Mouse (Mus musculus) MEL-GATA-1-ER (cell line): ENCODE data around the gene Aire.

Experiments
- DNase-seq: peaks from one replicate; pipeline ENCODE4 v3.0.0-alpha.2; 2012; ENCODE audit warnings: low read depth; ENCODE audit errors: extremely low read depth

Gene Aire

DNA sequence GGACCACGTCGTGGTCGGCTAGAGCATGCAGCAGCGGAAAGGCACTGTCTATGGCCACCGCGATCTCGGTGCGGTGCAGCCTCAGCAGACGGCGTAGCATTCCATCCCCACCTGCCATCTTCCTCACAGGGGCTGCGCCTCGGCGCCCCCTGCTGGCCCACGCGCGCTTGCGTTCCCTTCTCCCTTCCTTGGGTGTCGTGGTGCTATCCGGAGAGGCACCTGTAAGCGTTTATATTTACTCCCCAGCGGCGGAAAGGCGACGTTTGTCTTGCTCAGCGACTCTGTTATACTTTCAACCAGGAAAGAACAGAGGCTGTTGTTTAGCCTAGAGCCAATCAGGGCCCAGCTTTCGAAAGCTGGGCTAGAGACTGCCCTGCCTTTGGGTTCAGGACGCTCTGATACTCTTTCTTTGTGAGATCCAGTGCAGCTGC, at the start of gene Aire:
TSS of gene Aire (minus strand) at position 205 of the 431 bp plus-strand sequence.
- peak; percentile 45 for DNase-seq

DNA sequence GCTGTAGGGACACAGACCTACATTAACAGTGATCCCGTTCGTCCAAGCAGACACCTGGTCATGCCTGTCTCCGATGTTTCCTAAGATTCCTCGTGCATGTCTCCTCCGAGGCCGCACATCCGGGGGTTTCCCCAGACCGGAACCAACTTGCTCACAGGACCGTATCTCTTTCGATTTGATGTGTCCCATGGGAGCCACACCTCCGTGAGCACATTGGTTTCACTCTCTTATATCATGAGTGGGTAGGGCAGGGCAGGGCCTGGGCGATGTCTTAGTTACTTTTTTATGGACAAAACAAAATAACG, 49.3 kb upstream of the Aire start:
- no peak for DNase-seq

DNA sequence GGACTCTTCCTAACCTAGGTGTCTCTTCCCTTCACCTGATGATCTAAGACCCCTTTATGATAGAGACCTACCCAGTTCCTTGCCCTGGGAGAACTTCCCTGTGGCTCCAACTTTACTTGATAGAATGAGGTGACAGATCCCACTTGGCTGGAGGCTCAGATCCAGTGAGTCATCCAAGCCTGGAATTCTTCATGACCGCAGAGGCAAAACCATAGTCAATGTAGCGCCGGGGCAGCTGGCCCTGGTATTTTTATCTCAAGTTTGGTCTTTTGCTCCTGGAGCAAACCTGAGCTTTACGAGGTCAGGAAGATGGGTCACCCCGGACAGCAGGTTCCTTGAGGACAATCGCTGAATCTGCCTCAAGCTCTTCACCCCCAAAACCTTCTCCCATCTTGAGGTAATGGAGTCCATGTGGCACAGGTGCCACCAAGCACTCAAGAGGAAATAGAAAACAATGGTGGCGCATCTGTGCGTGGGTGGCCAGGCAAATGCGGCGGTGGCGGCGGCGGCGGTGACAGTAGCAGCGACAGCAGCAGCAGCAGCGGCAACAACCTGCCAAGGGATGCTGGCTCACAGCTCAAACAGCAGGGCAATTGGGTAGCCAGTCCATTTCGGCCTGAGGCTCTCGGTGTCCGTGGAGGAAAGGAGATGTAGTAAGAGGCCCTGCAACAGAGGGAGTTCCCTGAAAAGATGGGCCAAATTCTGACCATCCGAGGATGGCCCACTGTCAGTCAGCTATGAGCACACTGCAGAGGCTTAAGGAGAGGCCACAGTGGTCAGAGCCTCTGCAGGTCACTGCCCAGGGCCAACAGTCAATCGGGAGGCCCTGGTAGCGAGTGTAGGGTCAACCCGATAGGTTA, 48.7 kb upstream of the Aire start:
- DNase-seq: no peak

DNA sequence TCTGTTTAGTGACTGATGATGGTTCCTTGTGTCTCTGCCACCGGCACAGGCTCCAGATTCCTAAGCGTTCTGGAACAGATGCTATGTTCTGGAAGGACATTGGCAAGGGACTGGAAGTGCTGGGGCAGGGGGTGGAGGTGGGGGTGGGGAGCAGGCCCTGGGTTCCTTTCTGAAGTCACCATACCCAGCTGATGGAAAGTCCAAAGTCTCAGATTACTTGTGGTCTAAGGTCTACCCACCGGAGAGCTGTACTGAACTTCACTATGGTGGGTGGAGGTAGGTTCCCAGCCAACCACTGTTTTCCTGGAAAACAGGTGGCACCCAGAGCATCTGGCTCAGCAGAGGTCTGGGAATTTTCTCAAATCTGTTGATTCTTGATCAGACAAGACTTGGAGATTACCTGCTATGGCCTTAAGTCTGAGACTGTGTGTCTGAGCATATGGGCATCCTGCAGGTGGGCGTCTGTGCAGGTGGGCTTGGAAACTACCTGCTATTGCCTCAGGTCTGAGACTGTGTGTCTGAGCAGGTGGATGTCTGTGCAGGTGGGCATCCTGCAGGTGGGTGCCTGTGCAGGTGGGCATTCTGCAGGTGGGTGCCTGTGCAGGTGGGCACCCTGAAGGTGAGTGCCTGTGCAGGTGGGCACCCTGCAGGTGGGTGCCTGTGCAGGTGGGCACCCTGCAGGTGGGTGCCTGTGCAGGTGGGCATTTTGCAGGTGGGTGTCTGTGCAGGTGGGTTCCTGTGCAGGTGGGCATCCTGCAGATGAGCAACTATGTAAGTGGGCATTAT, 47.5 kb upstream of the Aire start:
- no peak for DNase-seq

DNA sequence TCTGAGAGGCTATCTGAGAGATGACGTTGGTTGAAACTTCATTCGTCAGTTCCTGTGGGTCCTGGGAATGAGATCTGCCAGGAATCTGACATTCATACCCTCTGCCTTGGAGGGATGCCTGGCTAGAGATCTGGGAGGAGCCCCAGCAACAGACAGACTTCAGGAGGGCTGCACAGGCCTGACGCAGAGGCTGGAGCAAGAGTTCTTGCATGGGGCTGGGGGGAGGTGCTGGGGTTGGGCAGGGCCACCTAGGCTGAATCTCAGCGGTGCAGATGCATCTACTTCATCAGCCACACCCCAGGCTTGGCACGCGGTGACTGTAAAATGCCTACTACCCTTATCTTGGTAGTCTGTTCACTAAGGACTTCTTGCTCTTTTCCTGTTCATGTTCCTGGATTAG, 46.8 kb upstream of the Aire start:
- no peak for DNase-seq

DNA sequence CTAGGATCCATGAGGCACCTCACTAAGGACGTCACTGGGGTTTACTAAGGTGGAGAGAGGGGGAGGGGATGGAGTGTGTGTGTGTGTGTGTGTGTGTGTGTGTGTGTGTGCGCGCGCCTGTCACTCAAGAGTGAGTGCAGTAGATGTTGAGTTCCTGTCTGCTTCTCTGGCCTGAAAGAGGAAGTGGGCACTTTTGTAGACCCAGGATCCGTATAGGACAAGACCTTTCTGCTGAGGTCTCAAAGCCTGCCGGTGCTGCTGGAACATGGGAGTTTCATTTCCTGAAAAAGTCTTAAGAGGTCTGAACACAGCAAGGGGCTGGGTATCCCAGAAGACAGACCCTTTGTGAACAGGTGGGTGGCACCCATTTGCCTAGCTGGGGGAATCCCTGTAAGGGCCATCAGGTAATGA, 43.7 kb upstream of the Aire start:
- DNase-seq: peak; percentile 54

DNA sequence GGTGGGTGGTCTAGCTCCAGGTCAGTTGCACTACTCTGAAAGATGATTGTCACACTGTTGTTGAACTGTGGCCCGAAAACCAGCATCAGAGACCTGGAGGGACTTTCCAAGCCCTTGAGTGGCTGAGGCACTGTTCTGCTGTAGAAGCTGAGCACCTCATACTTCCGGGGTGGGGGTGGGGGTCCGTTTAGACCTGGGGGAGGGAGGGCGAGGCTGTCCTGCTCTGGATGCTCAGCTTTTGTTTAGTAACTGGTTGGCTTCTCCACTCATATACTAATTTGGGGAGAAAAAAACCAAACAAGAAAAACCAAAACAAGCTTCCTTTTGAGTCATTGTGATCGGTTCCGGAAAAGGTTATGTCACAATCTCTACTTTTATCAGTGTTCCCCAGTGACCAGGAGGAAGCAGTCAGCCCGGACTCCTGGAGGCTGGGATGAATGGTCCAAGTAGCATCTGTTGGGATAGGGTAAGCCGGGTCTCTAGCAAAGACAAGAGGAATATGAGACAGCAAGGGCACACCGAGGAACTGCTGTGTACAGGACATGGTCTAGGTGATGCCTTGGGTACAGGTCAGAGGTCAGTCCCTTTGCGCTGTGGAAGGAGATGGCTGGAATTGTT, 43.1 kb upstream of the Aire start:
- no peak for DNase-seq

DNA sequence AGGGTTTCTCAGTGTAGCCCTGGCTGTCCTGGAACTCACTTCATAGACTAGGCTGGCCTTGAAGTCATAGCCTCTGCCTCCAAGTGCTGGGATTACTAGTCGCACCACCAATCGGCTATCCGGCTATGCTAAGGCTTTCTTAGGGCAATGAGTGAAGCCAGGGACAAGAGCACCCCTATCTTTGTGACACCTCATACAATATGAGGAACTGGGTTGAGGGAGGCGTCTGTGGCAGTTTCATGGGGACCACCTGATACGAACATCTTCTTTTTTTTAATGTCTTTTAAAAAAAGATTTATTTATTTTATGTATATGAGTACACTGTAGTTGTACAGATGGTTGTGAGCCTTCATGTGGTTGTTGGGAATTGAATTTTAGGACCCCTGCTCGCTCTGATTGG, 42.3 kb upstream of the Aire start:
- no peak for DNase-seq

DNA sequence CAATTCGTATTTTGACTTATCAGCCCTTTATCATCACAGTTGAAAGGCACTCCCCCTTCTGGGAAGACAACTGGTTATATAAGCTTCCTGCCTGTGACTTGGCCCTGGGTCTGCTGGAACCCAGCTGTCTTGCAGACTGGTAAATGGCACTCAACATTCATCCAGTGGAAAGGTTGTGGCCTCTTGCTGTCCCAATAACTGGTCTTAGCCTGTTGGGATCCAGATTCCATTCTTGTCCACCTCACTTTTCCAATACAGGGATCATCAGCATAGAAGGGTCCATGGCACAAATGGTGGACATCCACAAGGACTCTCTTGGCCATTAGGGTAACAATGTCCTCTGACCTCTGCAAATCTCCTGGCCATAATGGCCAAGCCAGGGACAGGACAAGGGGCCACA, 40.7 kb upstream of the Aire start:
- DNase-seq: no peak

DNA sequence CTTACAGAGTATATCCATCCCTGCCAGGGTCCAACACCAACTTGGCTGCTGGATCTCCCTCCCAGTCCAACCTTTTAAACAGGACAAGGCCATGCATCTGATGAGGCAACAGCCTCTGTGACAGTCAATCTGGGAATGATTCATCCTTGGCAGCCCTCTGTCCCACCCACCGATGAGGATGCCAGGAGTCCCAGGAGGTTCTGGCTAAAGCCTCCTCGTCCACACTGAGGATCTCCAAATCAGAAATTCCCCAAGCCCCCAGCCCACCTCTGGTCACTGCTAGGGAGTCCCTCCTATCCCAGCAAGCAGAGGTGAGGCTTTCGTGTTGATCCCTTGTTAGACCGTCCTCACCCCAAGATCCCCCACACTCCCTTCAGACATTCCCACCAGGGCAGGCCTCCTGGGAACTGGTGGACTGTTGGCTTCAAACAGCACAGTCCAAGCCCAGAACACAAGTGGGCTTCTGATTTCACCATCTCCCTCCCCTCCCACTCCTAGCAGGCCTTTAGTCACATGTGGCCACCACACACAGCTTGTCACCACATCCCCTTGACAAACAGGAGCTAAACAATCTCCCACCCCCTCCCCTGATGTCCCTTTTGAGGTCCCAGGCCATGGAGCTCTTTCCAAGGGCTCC, 36.7 kb upstream of the Aire start:
- DNase-seq: no peak

DNA sequence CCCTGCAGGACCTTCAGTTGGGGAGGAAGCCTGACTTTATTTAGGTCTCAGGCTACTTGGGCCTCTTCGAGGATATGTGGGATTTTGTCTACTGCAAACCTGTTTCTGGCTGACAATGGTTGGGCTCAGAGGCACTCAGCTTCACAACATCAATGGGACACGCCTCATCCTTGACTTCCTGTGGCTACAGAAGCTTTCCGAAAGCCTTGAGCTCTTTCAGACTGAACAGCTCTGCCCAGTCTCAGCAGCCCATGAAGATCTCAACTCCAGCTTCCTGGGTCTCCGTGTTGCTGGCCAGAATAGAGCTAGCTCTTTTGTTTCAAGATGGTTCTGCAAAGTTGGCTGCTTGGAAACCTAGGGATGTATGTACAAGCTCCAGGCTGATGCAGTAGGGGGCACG, 34.9 kb upstream of the Aire start:
- no peak for DNase-seq

DNA sequence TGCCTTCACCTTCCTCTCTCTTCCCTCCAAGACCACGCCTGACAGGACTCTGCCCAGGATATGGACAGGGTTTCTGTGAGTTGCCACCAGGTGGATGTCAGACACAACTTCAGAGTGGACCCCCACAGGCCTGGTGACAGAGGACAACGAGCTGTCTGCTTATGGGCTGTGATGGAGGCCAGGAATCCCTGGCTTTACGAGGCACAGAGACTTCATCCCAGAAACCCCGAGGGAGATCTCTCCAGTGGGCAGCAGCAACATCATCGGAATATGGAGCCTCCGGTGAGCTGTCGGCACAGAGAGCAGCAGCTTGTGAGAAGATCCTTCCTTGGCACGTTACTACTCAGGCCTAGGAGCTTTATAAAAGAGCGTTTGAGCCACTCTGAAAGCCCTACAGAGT, 34.5 kb upstream of the Aire start:
- no peak for DNase-seq

DNA sequence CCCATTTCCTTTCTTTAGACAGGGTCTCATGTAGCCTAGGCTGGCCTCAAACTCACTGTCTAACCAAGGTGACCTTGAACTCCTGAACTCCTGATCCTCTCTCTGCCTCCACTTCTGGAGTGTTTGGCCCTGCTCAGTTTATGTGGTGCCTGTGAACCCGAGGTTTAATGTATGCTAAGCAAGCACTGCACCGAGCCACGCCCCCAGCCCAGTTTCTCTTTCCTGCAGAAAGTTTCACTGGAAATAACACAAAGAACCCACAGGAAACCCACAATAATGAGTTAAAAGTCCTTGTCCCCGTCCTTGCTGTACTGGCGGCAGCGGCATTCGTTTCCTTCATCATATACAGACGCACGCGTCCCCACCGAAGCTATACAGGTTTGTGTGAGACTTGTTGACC, 31.6 kb upstream of the Aire start:
- no peak for DNase-seq

DNA sequence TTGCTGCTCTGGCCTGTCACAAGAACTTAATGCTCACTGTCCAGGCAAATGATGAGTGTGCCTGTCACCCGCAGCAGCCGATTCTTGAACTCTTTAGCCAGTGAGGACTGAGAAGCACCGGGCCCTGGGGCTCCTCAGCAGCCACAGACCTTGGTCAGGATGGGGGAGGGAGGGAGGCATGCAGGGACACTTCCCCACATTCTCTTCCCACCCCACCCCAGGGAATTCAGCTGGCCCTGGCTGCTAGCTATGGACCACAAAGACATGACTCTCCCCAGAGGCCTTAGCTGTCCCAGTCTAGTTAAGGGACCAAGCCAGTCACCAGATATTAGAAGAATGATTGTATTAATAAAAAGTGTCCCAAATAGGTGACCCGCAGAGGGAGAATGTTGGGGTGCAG, 30.7 kb upstream of the Aire start:
- DNase-seq: no peak

DNA sequence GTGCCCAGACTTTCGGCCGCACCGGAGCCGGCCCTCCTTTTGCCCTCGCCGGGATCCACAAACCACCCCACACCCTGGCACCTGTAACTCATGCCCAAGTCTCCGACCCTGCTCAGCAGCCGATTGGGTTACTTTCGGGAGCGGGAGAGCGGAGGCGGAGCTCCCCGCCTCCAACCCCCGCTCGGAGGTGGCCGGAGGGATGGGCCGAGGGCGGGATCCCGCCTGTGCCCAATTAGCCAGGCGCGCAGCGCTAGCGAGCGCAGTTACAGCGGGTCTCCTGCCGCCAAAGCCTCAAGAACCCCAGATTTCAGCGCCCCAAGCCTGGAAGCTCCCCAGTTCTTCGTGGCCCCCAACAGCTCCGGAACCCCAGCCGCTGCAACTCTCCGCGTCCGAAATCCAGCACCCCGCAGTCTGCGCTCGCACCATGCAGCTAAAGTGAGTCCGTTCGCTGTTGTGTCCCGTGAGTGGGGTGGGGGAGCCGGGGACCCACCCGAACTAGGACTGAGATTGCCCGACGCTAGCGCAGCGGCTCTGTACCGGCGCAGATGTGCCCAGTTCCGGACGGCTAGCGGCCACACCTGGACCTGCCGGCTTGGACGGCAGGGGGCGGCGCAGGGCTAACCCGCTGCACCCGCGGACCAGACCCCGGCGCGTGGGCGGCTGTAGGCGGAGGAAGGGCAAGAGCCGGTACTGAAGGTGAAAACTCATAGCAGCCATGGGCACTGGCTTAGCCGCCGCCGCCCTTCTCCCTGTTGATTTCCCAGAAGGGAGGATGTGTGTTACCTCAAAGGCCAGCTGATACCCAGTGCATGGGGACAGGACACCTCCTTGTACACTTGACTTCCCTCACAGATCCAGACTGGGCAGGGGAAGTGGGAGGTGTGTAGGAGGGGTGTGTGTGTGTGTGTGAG, 25.9 kb upstream of the Aire start, which contains the start of gene Icosl:
TSS of gene Icosl (plus strand) at position 202 of the 911 bp plus-strand sequence.
- DNase-seq: no peak

DNA sequence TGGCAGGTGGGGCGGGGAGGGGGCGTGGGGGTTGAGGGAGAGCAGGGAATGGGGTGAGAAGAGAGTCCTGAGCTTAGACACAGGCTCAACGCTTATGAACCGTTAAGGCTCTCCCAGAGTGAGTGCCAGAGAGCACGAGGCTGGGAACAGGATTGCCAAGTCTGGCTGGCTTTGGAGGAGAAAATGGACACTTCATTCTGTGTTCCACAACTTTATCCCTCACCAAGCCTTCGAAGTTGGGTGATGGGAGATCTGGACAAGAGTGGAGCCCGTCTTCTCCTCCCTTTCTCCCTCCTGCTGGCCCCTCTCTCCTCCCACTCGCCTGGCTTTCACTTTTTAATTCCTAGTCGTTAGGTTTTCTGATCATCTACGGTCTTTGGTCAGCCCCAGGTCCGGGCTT, 25.1 kb upstream of the Aire start:
- no peak for DNase-seq

DNA sequence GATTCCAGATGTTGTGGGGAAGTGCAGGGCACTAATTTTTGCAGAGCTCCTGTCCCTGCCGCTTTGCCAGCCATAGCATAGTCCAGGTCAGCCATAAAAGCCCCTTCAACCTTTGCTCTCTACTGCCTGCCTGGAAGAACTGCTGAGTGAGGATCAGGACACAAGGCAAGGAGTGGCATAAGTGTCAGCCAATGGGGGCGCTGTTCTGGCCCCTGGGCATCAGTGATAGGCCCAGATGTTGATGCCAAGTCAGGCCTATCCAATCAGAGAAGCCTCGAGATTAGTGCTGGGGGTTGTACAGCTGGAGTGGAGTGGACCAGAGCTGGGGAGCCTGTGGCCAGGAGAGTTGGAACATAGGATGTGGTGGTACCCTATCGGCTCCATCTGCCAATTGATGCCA, 23.8 kb upstream of the Aire start:
- DNase-seq: peak; percentile 40

DNA sequence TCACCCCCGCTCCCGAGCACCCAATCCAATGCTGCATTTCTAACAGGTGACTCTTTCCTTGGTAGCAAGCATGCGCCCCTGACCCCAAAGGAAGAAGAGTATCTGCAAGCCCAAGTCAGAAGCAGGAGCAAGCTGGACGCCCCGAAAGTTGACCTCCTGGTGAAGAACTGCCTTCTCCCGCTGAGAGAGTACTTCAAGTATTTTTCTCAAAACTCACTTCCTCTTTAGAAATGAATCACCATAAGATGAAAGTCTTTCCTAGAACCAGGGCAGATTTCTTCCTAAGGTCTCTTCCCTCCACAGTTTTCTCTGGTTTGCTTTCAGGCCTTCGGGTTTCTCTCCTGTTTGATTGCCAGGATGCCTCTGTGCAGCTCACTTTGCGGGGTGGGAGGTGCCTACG, 19.7 kb upstream of the Aire start:
- no peak for DNase-seq

DNA sequence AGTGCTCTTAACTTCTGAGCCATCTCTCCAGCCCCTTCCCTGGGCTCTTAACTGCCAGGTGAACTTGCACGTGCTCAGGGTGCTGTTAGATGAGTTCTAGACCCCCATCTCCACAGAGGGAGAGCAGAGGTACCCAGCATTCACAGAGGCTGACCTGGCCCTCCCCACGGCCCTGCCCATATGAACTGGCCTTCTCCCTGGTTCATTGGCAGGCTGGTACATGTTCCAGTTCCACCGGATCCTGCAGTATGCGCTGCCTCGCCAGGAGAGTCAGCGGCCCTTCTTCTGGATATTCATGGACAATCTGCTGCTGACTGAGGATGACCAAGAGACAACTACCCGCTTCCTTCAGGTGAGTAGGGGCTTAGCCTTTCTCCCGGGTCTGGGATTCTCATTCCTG, 13.6 kb upstream of the Aire start:
- no peak for DNase-seq

DNA sequence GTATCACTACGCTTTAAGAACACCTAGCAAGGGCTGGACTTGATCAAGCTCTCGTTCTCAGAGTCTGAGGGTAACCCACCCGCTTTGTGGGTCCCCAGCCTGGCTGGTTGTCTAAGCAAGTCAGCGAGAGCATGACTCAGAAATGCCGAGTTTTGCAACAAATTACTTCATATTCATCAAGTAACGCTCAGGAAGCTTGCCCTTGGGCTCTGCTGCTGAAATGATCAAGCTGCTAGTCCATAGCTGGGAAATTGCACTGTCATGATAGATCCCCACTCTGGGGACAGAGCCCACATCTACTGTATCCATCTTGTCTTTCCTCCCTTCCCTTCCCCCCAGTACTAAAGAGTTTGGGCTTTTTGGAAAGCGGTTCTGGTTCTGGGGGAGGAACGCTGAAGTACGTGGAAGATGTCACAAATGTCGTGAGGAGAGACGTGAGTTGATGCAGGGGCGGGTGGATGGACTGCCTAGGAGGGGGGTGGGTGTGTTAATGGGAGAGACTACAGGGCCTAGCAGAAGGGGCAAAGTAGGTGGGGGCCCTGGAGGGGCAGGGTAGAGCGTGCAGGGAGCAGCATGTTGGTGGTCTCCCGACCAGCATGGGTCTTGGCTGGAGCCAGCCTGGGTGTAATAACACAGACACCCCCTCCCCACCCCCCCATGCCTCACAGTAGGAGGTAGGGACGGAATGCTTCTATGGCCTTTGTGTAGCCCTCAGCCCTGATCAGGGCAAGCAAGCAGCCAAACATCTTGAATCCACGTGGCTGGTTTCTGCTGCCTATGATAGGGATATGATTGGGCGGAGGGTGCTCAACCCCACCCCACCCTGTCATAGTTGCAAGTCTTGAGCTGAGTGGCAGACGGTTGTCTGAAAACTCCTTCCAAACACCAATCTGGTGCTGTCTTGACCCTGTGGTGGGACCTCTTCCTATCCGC, 11.5 kb upstream of the Aire start:
- no peak for DNase-seq
